In the genomic region with DNA sequence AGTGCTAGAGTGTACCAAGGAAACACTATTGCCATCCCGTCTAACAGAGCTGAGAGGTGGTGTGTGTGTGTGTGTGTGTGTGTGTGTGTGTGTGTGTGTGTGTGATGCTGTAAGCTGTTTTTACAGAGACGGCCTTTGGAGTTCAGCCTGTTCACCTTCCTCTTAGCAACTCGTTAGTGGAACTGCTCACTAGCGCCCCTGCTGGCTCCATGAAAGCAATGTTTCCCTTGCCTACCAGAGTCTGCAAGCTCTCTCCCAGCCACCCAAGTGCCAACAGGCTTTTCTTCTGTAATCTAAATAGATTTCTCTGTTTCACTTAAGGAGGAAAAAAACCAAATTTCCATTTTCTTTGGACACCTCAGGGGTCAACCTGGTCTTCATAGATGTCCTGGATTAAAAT, we compare ENCODE assay signal across 7 mouse cellular contexts.
DNase-seq lines count a peak whose midpoint lies in the region; ATAC-seq and TF ChIP-seq lines count a peak whose summit lies in the region.

No protein-coding gene starts in this region.

- 20% methylated on average over 4 of the region's 4 CpGs for WGBS in kidney, adult 2 months
- WGBS in kidney, embryonic 16.5 days = 30% methylated on average over 4 of the region's 4 CpGs

- no peak for TF ChIP-seq POLR2A in kidney, adult 2 months (IDR thresholded peaks at IDR 0.05; ENCODE audit: low read depth, low read length)
- no peak for TF ChIP-seq POLR2A in embryonic fibroblast, embryonic 13.5 days (IDR thresholded peaks at IDR 0.05; ENCODE audit: low read depth, low read length)

- H3K27me3 ChIP-seq in kidney, adult 2 months (replicated peaks; ENCODE audit: control insufficient read depth, insufficient read depth, low read length) = no peaks in the 10 kb centered on the region
- H3K27me3 ChIP-seq in kidney, embryonic 16.5 days (ENCODE audit: insufficient read depth, low read length) = no peaks in the 10 kb centered on the region

- no peak overlapping the region for H3K4me3 ChIP-seq in kidney, adult 2 months (ENCODE audit: insufficient read depth, low read depth, low read length)
- H3K4me3 ChIP-seq in kidney, embryonic 16.5 days (ENCODE audit: low read length) = no peak overlapping the region
- H3K4me3 ChIP-seq in embryonic fibroblast, embryonic 13.5 days (ENCODE audit: insufficient read depth, low read length) = no peak overlapping the region

- no peaks in the 10 kb centered on the region for H3K9me3 ChIP-seq in kidney, embryonic 16.5 days (ENCODE audit: low read length)

- no peak overlapping the region for H3K9ac ChIP-seq in kidney, embryonic 16.5 days (replicated peaks; ENCODE audit: low read length)

- no peaks in the 10 kb centered on the region for H3K36me3 ChIP-seq in kidney, adult 2 months (ENCODE audit: control insufficient read depth, insufficient read depth, low read length)
- no peaks in the 10 kb centered on the region for H3K36me3 ChIP-seq in kidney, embryonic 16.5 days (ENCODE audit: insufficient read depth, low read length)

- TF ChIP-seq CTCF in kidney, adult 2 months (conservative IDR thresholded peaks at IDR 0.05; ENCODE audit: insufficient read depth, insufficient read length, low read depth, low read length) = peak; percentile 60
- 0 out of 2 replicates have a peak, but pooled peaks have one; percentile 22 for TF ChIP-seq CTCF in embryonic fibroblast, embryonic 13.5 days (IDR thresholded peaks at IDR 0.05; ENCODE audit: borderline replicate concordance, insufficient read depth, low read length)

- peak; percentile 5 for DNase-seq in kidney, adult 2 months
- DNase-seq in CD4-positive helper T cell, adult 2 months (ENCODE audit: low read depth, low spot score) = peak; percentile 18
- peak; percentile 23 for DNase-seq in NIH3T3 (ENCODE audit: low read depth)
- DNase-seq in retina, adult 2 months (ENCODE audit: low read depth, low spot score) = peak; percentile 38

- no peak for ATAC-seq in kidney, embryonic 16.5 days (ENCODE audit: low FRiP score, low TSS enrichment)
- no peak for ATAC-seq in erythroblast, adult 5-6 weeks (replicated peaks; ENCODE audit: low FRiP score, poor library complexity, severe bottlenecking)

- H3K4me2 ChIP-seq in kidney, embryonic 16.5 days (replicated peaks; ENCODE audit: low read depth, low read length) = no peak overlapping the region

- no peak overlapping the region for H3K27ac ChIP-seq in kidney, adult 2 months (ENCODE audit: insufficient read depth, low read depth, low read length)
- H3K27ac ChIP-seq in kidney, embryonic 16.5 days (ENCODE audit: low read length) = no peak overlapping the region
- H3K27ac ChIP-seq in embryonic fibroblast, embryonic 13.5 days (ENCODE audit: insufficient read depth, low read length) = no peak overlapping the region

- no peaks in the 10 kb centered on the region for H3K4me1 ChIP-seq in kidney, adult 2 months (ENCODE audit: control insufficient read depth, insufficient read depth, low read length)
- no peaks in the 10 kb centered on the region for H3K4me1 ChIP-seq in kidney, embryonic 16.5 days (ENCODE audit: insufficient read depth, low read length)
- H3K4me1 ChIP-seq in embryonic fibroblast, embryonic 13.5 days (ENCODE audit: control insufficient read depth, insufficient read depth, low read length) = no peaks in the 10 kb centered on the region
